Mouse (Mus musculus) hindlimb bud, embryonic 11.5 days (tissue): ENCODE measurements around the gene Chrnd.

ENCODE experiments used
- DNase-seq: peaks from one replicate; pipeline ENCODE4 v3.0.0-alpha.2; 2012; ENCODE audit warnings: low read depth, low spot score; ENCODE audit errors: extremely low spot score

Chrnd gene

DNA sequence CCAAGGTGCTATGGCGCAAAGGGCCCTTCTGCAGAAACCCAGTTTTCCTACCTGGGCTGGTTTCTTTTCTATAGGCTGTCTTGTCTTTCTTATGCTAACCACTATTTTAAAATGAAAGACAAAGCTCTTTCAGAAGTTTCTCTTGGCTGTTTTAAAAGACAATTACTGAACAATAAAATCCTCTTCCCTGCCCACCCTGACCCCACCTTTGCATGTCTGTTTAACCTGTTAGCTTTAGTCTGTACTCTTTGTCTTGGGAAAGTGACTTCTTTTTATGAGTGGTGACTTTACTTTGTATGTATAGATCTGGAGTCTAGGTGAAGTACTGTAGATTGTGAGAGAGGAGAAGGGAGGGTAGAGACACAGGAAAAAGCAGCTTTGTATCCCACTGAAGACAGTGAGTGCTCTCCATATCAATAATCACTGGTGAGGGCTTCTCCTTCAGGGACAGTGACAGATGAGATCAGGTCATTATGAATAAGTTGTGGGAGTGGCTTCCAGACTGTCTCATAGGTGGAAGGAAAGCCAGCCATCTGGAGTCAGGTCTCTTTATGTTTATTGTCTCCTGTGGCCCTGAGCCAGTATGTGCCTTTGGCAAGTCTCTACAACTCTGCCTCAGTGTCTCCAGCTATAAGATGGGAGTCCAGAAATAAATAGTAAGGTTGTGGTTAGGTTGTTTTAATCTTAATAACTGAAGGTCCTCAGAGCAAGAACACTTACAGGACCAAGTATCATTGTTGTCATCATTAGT is 36.2 kb downstream of the Chrnd start:
- DNase-seq = no peak

DNA sequence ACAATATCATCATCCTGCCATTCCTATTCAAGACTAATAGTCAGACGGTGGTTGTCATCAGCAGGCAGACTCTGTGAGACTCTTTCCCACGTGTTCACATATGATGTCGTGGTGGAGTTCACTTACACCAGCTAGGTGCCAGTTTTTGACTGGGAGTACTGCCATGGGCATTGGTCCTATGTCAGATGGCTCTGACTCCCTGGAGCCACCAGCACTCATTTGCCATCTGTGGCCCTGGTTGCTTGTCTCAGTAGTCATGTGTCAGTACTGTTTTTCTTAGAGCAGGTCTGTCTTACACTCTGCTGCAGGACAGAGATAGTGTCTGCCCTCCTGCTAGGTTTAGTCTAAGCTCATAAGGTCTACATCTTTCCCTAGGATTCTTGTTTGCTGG is 36.7 kb downstream of the Chrnd start:
- DNase-seq = no peak

DNA sequence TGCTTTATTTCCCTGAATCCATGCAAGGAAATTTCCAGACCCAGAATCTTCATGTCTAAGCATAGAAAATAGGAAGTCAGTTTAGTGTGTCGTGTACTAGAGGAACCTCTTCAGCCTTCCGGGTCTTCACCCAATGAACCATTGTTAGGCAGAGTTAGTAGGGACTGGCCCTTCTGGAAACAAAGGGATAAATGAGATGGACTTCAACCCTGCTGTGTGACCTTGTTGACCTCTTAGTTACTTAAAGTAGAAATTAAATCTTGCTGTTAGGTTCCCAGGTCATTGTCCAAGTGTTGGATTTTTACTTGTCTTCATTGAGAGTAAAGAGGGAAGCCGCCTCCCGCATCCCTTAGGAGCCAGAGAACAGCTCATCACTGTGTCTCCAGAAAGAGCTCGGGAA is 40.2 kb downstream of the Chrnd start:
- DNase-seq = no peak

GRCm38 (mm10) chr1:87232197-87232596 is 41.8 kb downstream of the Chrnd start:
- DNase-seq = no peak

GRCm38 (mm10) chr1:87239056-87239455 is 48.6 kb downstream of the Chrnd start:
- DNase-seq = no peak

DNA sequence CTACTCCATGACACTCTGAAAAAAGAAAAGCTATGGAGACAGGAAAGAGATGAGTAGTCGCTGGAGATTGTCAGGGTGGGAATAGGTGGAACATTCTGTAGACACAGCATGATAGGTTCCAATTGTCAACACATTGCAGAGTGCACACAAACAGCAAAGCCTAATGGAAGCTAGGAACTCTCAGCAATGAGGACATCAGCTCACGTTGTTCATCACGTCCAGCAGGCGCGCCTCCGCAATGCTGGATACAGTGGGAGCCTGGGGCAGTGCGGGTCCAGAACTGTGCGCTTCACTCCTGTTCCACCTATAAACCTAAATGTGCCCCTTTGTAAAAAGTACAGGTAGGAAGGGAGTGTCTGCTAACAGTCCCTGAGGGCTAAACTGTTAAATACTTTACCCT is 52.6 kb downstream of the Chrnd start:
- no peak for DNase-seq

- no peak for DNase-seq
These were observed 55.0 kb downstream of the Chrnd start for GRCm38 (mm10) chr1:87245430-87245829.

- DNase-seq = no peak
These were observed 55.8 kb downstream of the Chrnd start for GRCm38 (mm10) chr1:87245929-87246815.
